Mouse (Mus musculus): Measurements from ENCODE around the gene Herc2. TPM values are rescaled to one million over a fixed set of nuclear protein-coding genes. Genes with fewer than 3 reads are reported as not detected.

Herc2 gene
- polyA plus RNA-seq, 1 experiment from 2014 or later, result 20.8 TPM

DNA sequence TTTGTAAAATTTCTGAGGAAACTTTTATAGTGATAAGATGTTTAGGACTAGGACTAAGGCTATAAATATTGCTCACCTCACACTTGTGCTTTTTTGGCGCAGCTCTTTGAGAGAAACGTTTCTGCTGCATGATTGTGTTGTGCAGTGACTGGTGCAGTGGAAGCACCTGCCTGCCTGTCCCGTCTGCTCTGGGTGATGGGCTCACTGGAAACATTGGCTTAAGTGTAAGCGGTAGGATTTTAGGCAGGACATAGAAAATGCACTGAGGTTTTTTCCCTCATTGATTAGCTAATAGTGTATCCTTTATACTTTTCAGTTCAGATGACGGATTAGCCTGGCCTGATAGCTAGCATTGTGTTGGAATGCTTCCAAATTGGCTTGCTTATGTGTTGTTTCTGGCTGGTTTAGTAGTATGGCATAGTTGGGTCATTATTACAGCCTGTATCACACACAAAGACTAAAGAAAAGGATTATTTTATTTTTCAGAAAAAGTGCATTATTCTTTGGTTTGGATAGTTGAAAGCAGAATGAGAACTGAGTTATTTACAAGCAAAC is 52.4 kb downstream of the Herc2 start:
- Histone ChIP-seq H3K27ac (no peak overlapping the region), H3K27me3 (ENCODE audit: insufficient read depth, poor library complexity, severe bottlenecking) (no peaks in the 10 kb centered on the region), H3K9me3 (no peaks in the 10 kb centered on the region), H3K4me3 (no peak overlapping the region), H3K36me3 (peaks cover 73% of the 10 kb centered on the region), H3K4me1 (no peaks in the 10 kb centered on the region)
- WGBS, result 85% methylated on average over 5 of the region's 5 CpGs
- no peak for DNase-seq (ENCODE audit: low spot score)

DNA sequence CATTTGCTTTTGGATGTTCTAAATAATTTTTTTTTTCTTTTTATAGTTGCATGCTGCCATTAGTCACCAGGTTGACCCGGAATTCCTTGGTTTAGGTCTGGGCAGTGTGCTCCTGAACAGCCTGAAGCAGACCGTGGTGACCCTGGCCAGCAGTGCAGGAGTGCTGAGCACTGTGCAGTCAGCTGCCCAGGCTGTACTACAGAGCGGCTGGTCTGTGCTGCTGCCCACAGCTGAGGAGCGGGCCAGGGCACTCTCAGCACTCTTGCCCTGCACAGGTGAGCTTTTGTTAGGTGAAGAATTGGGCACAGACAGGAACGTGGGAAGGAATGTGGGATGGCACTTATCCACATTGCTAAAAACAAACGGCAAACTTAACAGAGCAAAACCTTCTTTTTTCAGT is 63.0 kb downstream of the Herc2 start:
- H3K4me3 ChIP-seq, result no peak overlapping the region
- H3K9me3 ChIP-seq, result no peaks in the 10 kb centered on the region
- no peaks in the 10 kb centered on the region for H3K4me1 ChIP-seq
- no peaks in the 10 kb centered on the region for H3K27me3 ChIP-seq (ENCODE audit: insufficient read depth, poor library complexity, severe bottlenecking)
- no peak for DNase-seq (ENCODE audit: low spot score)
- WGBS, result 85% methylated on average over 6 of the region's 6 CpGs
- H3K27ac ChIP-seq, result no peak overlapping the region
- H3K36me3 ChIP-seq, result peaks cover 50% of the 10 kb centered on the region

DNA sequence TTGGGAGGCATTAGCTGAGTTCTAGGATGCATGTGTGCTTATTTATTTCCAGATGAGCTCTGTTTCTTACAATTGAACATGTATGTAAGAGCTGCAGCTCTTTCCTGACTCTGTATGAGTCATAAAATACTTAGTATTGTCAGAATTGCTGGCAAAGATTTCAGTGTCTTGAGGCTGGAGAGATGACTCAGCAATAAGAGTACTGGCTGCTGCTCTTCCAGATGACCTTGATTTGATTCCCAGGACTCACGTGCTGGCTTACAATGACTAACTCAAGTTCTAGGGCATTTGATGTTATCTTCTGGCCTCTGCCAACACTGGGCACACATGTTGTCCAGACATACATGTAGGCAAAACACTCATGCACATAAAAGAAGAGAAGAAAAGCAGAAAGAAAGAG is 64.2 kb downstream of the Herc2 start:
- peaks cover 42% of the 10 kb centered on the region for H3K36me3 ChIP-seq

DNA sequence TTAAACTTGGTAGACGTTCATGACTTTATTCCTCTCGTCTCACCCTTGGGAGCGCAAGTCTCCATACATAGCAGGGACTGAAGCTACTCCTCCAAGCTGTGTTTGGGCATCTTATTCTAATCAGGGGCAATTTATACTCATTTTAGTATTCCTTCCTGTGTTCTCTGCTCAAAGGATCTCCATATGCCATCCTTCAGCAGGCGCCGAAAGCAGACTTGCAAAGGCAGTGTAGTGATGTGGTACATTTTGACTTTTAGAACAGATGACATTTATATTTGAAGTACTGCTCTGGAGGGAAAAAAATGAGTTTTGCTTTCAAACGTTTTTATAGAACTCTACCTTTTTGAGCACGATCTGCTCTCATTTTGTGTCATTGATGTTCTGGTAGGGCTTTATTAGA is 71.0 kb downstream of the Herc2 start:
- Histone ChIP-seq H3K36me3 (peaks cover 34% of the 10 kb centered on the region; the same call in 1 of the 2 replicates), H3K27me3 (ENCODE audit: insufficient read depth, poor library complexity, severe bottlenecking) (no peaks in the 10 kb centered on the region), H3K27ac (no peak overlapping the region), H3K9me3 (no peaks in the 10 kb centered on the region), H3K4me1 (no peaks in the 10 kb centered on the region), H3K4me3 (no peak overlapping the region)
- 83% methylated on average over 7 of the region's 7 CpGs for WGBS
- no peak for DNase-seq (ENCODE audit: low spot score)

More for the DNA sequence above, 64.2 kb downstream of the Herc2 start:
- no peak overlapping the region for H3K4me3 ChIP-seq
- H3K27me3 ChIP-seq (ENCODE audit: insufficient read depth, poor library complexity, severe bottlenecking), result no peaks in the 10 kb centered on the region
- no peaks in the 10 kb centered on the region for H3K4me1 ChIP-seq
- 49% methylated on average over 1 of the region's 1 CpGs for WGBS
- no peaks in the 10 kb centered on the region for H3K9me3 ChIP-seq
- H3K27ac ChIP-seq, result no peak overlapping the region
- no peak for DNase-seq (ENCODE audit: low spot score)

DNA sequence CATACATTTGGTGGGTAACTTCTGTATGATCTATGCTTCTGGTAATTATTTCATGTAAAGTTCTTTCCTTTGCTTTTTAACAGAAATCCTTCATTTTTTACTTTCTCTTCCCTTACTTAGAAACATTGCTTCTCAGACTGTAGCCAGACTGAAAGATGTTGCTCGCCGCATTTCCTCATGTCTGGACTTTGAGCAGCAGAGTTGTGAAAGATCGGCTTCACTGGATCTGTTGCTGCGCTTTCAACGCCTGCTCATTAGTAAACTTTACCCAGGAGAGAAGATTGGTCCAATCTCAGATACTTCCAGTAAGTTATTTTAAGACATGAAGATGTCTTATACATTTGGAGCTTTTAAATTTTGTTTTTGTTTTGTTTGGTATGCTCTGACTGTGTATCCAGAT is 71.4 kb downstream of the Herc2 start:
- DNase-seq (ENCODE audit: low spot score), result no peak
- no peaks in the 10 kb centered on the region for H3K4me1 ChIP-seq
- 95% methylated on average over 5 of the region's 5 CpGs for WGBS
- H3K27ac ChIP-seq, result no peak overlapping the region
- H3K27me3 ChIP-seq (ENCODE audit: insufficient read depth, poor library complexity, severe bottlenecking), result no peaks in the 10 kb centered on the region
- H3K4me3 ChIP-seq, result no peak overlapping the region
- H3K36me3 ChIP-seq, result peaks cover 33% of the 10 kb centered on the region; the same call in 1 of the 2 replicates
- H3K9me3 ChIP-seq, result no peaks in the 10 kb centered on the region

DNA sequence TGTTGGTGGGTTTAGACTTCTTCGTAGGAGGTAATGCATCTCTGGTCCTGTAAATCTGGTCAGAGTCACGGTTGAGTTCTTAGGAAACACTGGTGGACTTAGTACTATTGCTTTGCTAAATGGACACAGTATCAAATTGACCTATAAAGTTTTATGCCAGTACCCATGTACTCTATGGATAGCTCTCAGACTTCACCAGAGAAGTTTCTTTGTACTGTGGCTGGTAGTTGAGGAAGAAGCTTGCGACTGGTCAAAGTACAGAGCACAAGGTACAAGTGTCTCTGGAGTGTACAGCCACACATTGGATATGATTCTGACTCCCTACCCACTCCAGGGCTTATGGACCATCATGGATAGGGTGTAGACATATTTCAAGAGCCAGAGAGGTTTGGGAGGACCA is 78.1 kb downstream of the Herc2 start:
- H3K36me3 ChIP-seq, result peaks cover 40% of the 10 kb centered on the region
- no peak overlapping the region for H3K4me3 ChIP-seq
- DNase-seq (ENCODE audit: low spot score), result no peak
- no peak overlapping the region for H3K27ac ChIP-seq
- H3K4me1 ChIP-seq, result no peaks in the 10 kb centered on the region
- 91% methylated on average over 3 of the region's 3 CpGs for WGBS
- H3K27me3 ChIP-seq (ENCODE audit: insufficient read depth, poor library complexity, severe bottlenecking), result no peaks in the 10 kb centered on the region
- H3K9me3 ChIP-seq, result no peaks in the 10 kb centered on the region

DNA sequence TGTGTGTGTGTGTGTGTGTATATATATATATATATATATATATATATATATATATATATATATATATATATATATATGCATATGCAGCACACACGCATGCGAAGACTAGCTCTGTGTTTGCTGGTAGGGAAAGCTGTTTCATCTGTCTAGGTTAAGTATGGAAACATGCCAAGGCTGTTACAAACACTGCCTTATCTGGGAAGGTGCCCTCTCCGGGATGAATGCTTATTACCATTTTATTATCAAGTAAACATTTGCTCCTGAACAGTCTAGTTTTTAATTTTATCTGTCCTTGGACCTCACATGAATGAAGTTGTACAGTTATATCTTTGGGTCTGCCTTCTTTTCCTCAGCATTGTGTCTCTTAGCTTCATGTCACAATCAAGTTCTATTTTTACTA is 79.6 kb downstream of the Herc2 start:
- DNase-seq (ENCODE audit: low spot score), result no peak
- H3K4me1 ChIP-seq, result no peaks in the 10 kb centered on the region
- H3K4me3 ChIP-seq, result no peak overlapping the region
- 93% methylated on average over 3 of the region's 3 CpGs for WGBS
- H3K9me3 ChIP-seq, result no peaks in the 10 kb centered on the region
- H3K36me3 ChIP-seq, result peaks cover 47% of the 10 kb centered on the region
- H3K27me3 ChIP-seq (ENCODE audit: insufficient read depth, poor library complexity, severe bottlenecking), result no peaks in the 10 kb centered on the region
- no peak overlapping the region for H3K27ac ChIP-seq

DNA sequence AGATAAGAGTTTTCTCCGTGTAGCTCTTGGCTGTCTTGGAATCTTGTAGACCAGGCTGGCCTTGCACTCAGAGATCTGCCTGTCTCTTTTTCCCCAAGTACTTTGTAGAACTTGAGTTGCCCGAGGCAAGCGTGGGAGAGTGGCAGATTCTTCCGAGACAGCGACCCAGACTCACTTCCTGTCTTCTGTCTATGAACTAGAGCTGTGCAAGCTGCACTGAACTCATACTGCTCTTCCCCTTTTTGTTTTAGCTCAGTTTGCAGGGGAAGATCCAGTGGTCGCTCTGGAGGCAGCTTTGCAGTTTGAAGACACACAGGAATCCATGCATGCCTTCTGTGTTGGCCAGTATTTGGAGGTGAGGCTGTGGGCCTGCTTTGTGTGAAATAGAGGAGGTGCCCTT is 81.6 kb downstream of the Herc2 start:
- 76% methylated on average over 6 of the region's 6 CpGs for WGBS
- no peaks in the 10 kb centered on the region for H3K9me3 ChIP-seq
- no peak overlapping the region for H3K27ac ChIP-seq
- H3K4me3 ChIP-seq, result no peak overlapping the region
- no peaks in the 10 kb centered on the region for H3K27me3 ChIP-seq (ENCODE audit: insufficient read depth, poor library complexity, severe bottlenecking)
- peaks cover 51% of the 10 kb centered on the region for H3K36me3 ChIP-seq
- no peaks in the 10 kb centered on the region for H3K4me1 ChIP-seq
- DNase-seq (ENCODE audit: low spot score), result no peak

DNA sequence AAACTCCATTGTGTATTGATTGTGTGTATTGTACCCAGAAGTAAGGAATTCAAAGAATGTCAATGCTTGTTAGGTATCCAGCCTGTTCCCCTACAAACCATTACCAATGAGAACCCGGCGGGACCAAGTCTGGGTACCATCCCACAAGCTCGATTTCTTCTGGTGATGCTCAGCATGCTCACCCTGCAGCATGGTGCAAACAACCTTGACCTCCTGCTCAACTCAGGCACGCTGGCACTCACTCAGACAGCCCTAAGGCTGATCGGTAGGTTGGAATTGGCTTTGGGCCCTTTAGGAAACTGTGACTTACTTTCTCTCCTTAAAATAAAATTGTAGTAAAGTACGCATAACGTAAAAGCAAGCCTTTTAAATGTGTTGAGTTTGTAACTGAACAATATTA is 88.7 kb downstream of the Herc2 start:
- whole genome bisulfite sequencing, result 91% methylated on average over 7 of the region's 7 CpGs
- Histone ChIP-seq H3K36me3 (peaks cover 51% of the 10 kb centered on the region), H3K4me1 (no peaks in the 10 kb centered on the region), H3K4me3 (no peak overlapping the region), H3K27me3 (ENCODE audit: insufficient read depth, poor library complexity, severe bottlenecking) (no peaks in the 10 kb centered on the region), H3K27ac (no peak overlapping the region), H3K9me3 (no peaks in the 10 kb centered on the region)
- DNase-seq (ENCODE audit: low spot score), result no peak

DNA sequence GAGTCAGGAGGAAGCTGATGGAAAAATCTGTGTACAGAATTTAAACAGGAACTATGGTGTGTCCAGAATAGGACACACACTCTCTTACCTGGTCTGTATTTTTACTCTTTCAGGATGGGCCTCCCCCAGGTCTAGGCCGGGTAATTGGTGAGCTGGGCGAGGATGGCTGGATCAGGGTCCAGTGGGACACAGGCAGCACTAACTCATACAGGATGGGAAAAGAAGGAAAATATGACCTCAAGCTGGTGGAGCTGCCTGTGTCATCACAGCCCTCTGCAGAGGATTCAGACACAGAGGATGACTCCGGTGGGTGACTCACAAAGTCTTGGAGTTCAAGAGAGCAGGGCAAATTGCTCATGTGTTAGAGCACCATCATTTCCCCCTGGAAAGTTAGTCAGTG is 96.4 kb downstream of the Herc2 start:
- no peak for DNase-seq (ENCODE audit: low spot score)
- Histone ChIP-seq H3K36me3 (peaks cover 48% of the 10 kb centered on the region), H3K27me3 (ENCODE audit: insufficient read depth, poor library complexity, severe bottlenecking) (no peaks in the 10 kb centered on the region), H3K27ac (no peak overlapping the region), H3K4me1 (no peaks in the 10 kb centered on the region), H3K4me3 (no peak overlapping the region), H3K9me3 (no peaks in the 10 kb centered on the region)
- WGBS, result 93% methylated on average over 3 of the region's 3 CpGs

DNA sequence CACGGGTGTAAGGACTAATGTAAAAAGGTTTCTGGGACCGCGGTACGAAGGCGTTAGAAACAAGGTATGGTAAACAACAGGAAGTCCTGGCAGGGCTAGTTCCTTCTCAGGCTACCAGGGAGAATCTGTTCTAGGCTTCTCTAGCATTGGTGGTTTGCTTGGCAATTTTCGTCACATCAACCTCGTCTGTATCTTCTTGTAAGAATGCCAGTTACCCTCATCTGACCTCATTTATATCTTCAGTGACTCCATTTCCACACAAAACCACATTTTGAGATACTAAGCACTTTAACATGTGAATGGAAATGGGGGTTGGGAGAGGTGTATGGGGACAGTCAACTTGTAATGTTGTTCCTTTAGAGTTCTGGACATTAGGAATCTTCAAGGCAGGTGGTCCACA is 98.9 kb downstream of the Herc2 start:
- no peaks in the 10 kb centered on the region for H3K9me3 ChIP-seq

DNA sequence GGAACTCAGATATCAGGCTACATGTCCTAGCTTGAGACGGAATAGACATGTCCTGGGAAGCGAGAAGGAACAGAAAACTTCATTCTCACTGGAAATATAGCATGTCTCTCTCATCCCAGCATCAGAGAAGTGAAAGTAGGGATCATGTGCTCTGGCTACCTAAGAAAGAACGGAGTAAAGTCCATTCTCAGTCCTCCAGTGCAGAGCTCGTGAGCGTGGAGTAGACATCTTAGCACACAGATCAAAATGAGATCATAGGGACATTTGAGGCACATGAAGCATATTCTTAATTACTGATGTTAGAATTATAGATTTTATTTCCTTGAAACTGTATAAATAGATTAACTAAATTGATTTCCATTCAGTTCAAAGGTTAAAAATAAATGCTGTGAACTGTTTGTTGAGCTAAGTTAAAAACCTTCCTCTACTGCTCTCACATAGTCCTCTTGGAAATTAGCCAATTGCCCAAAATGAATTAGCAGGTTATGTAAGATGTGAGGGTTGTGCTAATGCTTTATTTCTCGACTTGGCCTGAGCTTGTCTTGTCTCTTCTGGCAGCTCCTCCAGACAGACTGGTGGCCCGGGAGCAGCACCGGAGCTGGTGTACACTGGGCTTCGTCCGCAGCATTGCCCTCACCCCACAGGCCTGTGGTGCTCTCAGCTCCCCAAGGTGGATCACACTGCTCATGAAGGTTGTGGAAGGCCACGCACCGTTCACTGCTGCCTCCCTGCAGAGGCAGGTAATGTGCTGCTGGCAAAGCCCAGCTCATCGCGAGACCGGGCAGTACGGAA is 102.1 kb downstream of the Herc2 start:
- peaks cover 65% of the 10 kb centered on the region for H3K36me3 ChIP-seq
- H3K9me3 ChIP-seq, result no peaks in the 10 kb centered on the region
- no peak overlapping the region for H3K4me3 ChIP-seq
- no peaks in the 10 kb centered on the region for H3K27me3 ChIP-seq (ENCODE audit: insufficient read depth, poor library complexity, severe bottlenecking)
- DNase-seq (ENCODE audit: low spot score), result no peak
- H3K4me1 ChIP-seq, result no peaks in the 10 kb centered on the region
- H3K27ac ChIP-seq, result no peak overlapping the region
- 91% methylated on average over 16 of the region's 16 CpGs for WGBS

More for the DNA sequence above, 98.9 kb downstream of the Herc2 start:
- 91% methylated on average over 7 of the region's 7 CpGs for WGBS
- H3K36me3 ChIP-seq, result peaks cover 64% of the 10 kb centered on the region
- no peak for DNase-seq (ENCODE audit: low spot score)
- no peaks in the 10 kb centered on the region for H3K4me1 ChIP-seq
- H3K4me3 ChIP-seq, result no peak overlapping the region
- H3K27ac ChIP-seq, result no peak overlapping the region
- no peaks in the 10 kb centered on the region for H3K27me3 ChIP-seq (ENCODE audit: insufficient read depth, poor library complexity, severe bottlenecking)

DNA sequence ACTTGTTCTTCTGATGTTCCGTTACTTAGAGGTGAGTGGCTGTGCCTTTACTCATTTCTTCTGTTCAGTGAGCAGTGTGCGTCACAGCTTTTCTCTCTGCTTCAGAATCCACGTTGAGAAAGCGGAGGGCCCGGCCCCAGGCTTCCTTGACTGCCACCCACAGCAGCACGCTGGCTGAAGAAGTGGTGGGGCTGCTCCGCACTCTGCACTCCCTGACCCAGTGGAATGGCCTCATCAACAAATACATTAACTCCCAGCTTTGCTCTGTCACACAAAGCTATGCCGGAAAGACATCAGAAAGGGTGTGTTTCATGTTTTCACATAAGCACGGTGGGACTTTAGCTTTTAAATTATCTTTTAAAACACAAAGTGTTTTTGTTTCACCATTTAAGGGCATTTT is 103.2 kb downstream of the Herc2 start:
- Histone ChIP-seq H3K36me3 (peaks cover 71% of the 10 kb centered on the region), H3K4me1 (no peaks in the 10 kb centered on the region), H3K27ac (no peak overlapping the region), H3K9me3 (no peaks in the 10 kb centered on the region), H3K27me3 (ENCODE audit: insufficient read depth, poor library complexity, severe bottlenecking) (no peaks in the 10 kb centered on the region), H3K4me3 (no peak overlapping the region)
- DNase-seq (ENCODE audit: low spot score), result no peak
- WGBS, result 91% methylated on average over 9 of the region's 9 CpGs

DNA sequence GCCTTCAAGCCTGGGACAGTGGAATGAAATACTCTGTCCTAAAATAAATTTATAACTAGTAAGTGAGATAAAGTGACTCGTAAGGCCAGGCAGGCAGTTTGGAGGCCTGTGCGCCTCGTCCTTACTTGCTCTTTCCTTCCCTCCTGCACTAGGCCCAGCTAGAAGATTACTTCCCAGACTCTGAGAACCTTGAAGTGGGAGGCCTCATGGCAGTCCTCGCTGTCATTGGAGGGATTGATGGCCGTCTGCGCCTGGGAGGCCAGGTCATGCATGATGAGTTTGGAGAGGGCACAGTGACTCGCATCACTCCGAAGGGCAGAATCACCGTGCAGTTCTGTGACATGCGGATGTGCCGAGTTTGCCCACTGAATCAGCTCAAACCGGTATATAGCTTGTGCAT is 103.6 kb downstream of the Herc2 start:
- no peak for DNase-seq (ENCODE audit: low spot score)
- Histone ChIP-seq H3K4me3 (no peak overlapping the region), H3K4me1 (no peaks in the 10 kb centered on the region), H3K27ac (no peak overlapping the region), H3K36me3 (peaks cover 72% of the 10 kb centered on the region), H3K27me3 (ENCODE audit: insufficient read depth, poor library complexity, severe bottlenecking) (no peaks in the 10 kb centered on the region), H3K9me3 (no peaks in the 10 kb centered on the region)
- WGBS, result 92% methylated on average over 12 of the region's 12 CpGs
